Mouse (Mus musculus): Measurements from ENCODE around the gene Cyp1a2. TPM values are rescaled to one million over a fixed set of nuclear protein-coding genes. Genes with fewer than 3 reads are reported as not detected.

The Cyp1a2 gene
- total RNA-seq, 2 experiments from 2014 or later = not detected

DNA sequence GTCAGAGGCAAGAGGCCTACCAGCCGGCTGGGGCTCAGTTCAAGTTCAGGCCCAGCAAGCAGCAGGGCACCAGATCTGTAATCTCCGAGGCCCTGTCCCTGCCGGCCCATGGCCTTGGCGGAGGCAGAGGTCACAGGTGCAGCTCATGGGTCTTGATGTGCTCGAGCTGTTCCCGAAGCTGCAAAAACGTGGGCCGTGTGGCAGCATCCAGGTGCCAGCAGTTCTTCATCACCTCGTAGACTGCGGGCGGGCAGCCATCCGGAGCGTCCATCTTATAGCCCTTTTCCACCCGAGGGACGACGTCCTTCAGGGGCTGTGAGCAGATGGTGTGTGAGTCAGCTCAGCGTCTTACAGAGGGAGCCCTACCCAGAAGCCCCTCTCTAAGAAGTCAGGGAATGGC is 56.3 kb downstream of the Cyp1a2 start:
- DNase-seq (ENCODE audit: extremely low spot score in 1 of 2, low spot score in 1 of 2) = no peak

Other genes with a start within 250 kb of the Cyp1a2 start
- gene Ppcdc, start 243.6 kb downstream of the Cyp1a2 start, total RNA-seq (2021) = 10 to 100 TPM; 11.5 to 17.4 TPM
- 100 to 1,000 TPM; 420 to 434 TPM for gene Scamp5, start 215.6 kb downstream of the Cyp1a2 start, total RNA-seq (2021)
- gene Rpp25, start 179.7 kb downstream of the Cyp1a2 start, total RNA-seq (2021) = 10 to 100 TPM; 10.9 to 13.2 TPM
- gene Cox5a, start 162.4 kb downstream of the Cyp1a2 start, total RNA-seq (2021) = 100 to 1,000 TPM; 389 to 459 TPM
- 10 to 100 TPM; 21.5 to 22.5 TPM for gene Fam219b, start 146.2 kb downstream of the Cyp1a2 start, total RNA-seq (2021)
- gene Mpi, start 130.9 kb downstream of the Cyp1a2 start, total RNA-seq (2021) = 10 to 100 TPM; 69.5 to 76.0 TPM
- 10 to 100 TPM; 26.2 TPM for gene Scamp2, start 122.8 kb downstream of the Cyp1a2 start, total RNA-seq (2021)
- 10 to 100 TPM; 18.4 to 31.8 TPM for gene Ulk3, start 94.3 kb downstream of the Cyp1a2 start, total RNA-seq (2021)
- gene Cplx3, start 77.4 kb downstream of the Cyp1a2 start, total RNA-seq (2021) = 1 to 10 TPM; 2.7 to 3.0 TPM
- gene Lman1l, start 62.9 kb downstream of the Cyp1a2 start, total RNA-seq (2021) = not detected
- gene Csk, start 30.1 kb downstream of the Cyp1a2 start, total RNA-seq (2021) = 10 to 100 TPM; 37.5 to 37.9 TPM
- under 1 TPM; 0.12 to 0.14 TPM for gene Cyp1a1, start 4.2 kb upstream of the Cyp1a2 start, total RNA-seq (2021)
- gene Edc3, start 24.8 kb upstream of the Cyp1a2 start, total RNA-seq (2021) = 10 to 100 TPM; 14.0 to 15.2 TPM
- gene Clk3, start 82.2 kb upstream of the Cyp1a2 start, total RNA-seq (2021) = 10 to 100 TPM; 72.9 to 75.2 TPM
- 1 to 10 TPM; 4.8 to 9.9 TPM for gene Arid3b, start 153.1 kb upstream of the Cyp1a2 start, total RNA-seq (2021)
- gene Ubl7, start 227.3 kb upstream of the Cyp1a2 start, total RNA-seq (2021) = 100 to 1,000 TPM; 100 to 101 TPM